Mouse (Mus musculus): ENCODE measurements at regions not wholly inside any gene's neighbourhood (a gene's known extent, or its start where the extent isn't known, plus 50 kb on each side); places are given as distances from the start of the nearest gene placed in this dataset.

GRCm38 (mm10) chr7:117108391-117108790 lies 272.4 kb upstream of the Xylt1 start:
- H3K9me3 ChIP-seq (ENCODE audit: low read length): no peaks in the 10 kb centered on the region
- TF ChIP-seq CTCF (conservative IDR thresholded peaks at IDR 0.05; ENCODE audit: low read length) (no peak), NANOG (IDR thresholded peaks at IDR 0.05; ENCODE audit: borderline replicate concordance, low read length) (no peak), POU5F1 (IDR thresholded peaks at IDR 0.05; ENCODE audit: borderline replicate concordance, low read length) (no peak)
- H3K36me3 ChIP-seq (ENCODE audit: insufficient read depth, low read length): no peaks in the 10 kb centered on the region
- H3K27me3 ChIP-seq (ENCODE audit: insufficient read depth, low read length): no peaks in the 10 kb centered on the region
- H3K4me3 ChIP-seq (replicated peaks; ENCODE audit: low read length): no peak overlapping the region
- no peaks in the 10 kb centered on the region for H3K4me1 ChIP-seq (replicated peaks; ENCODE audit: low read depth, low read length)

GRCm38 (mm10) chr7:117127728-117128127 lies 253.1 kb upstream of the Xylt1 start:
- TF ChIP-seq CTCF (conservative IDR thresholded peaks at IDR 0.05; ENCODE audit: low read length) (no peak), NANOG (IDR thresholded peaks at IDR 0.05; ENCODE audit: borderline replicate concordance, low read length) (no peak)
- H3K9me3 ChIP-seq (ENCODE audit: low read length): no peaks in the 10 kb centered on the region
- H3K4me1 ChIP-seq (replicated peaks; ENCODE audit: low read depth, low read length): no peaks in the 10 kb centered on the region
- no peaks in the 10 kb centered on the region for H3K27me3 ChIP-seq (ENCODE audit: insufficient read depth, low read length)
- no peak overlapping the region for H3K4me3 ChIP-seq (replicated peaks; ENCODE audit: low read length)
- no peaks in the 10 kb centered on the region for H3K36me3 ChIP-seq (ENCODE audit: insufficient read depth, low read length)

DNA sequence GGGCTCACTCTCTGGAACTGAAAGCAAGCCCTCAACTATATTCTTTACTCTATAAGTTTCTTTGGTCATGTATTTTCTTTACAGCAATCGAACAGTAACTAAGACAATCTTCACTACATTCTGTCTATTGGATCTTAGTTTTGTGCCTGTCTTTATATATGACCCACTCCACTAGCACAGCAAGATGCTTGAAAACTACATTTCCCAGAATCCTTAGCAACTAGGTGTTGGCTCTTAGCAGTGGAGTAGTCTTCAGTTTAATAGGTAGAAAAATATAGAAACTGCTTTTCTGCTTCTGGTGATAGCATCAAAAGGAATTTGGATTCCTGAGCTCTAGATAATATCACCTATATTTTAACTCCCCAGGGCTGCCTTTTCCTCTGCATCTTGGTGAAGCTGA lies 245.9 kb upstream of the Xylt1 start:
- Histone ChIP-seq H3K4me3 (replicated peaks; ENCODE audit: low read length) (no peak overlapping the region), H3K36me3 (ENCODE audit: insufficient read depth, low read length) (no peaks in the 10 kb centered on the region), H3K9me3 (ENCODE audit: low read length) (no peaks in the 10 kb centered on the region), H3K27me3 (ENCODE audit: insufficient read depth, low read length) (no peaks in the 10 kb centered on the region), H3K4me1 (replicated peaks; ENCODE audit: low read depth, low read length) (no peaks in the 10 kb centered on the region)
- no peak for TF ChIP-seq CTCF (conservative IDR thresholded peaks at IDR 0.05; ENCODE audit: low read length)
- no peak for TF ChIP-seq POU5F1 (IDR thresholded peaks at IDR 0.05; ENCODE audit: borderline replicate concordance, low read length)

- Histone ChIP-seq H3K4me3 (replicated peaks; ENCODE audit: low read length) (no peak overlapping the region), H3K27me3 (ENCODE audit: insufficient read depth, low read length) (no peaks in the 10 kb centered on the region), H3K9me3 (ENCODE audit: low read length) (no peaks in the 10 kb centered on the region), H3K4me1 (replicated peaks; ENCODE audit: low read depth, low read length) (no peaks in the 10 kb centered on the region), H3K36me3 (ENCODE audit: insufficient read depth, low read length) (no peaks in the 10 kb centered on the region)
- TF ChIP-seq POU5F1 (IDR thresholded peaks at IDR 0.05; ENCODE audit: borderline replicate concordance, low read length) (no peak), NANOG (IDR thresholded peaks at IDR 0.05; ENCODE audit: borderline replicate concordance, low read length) (no peak), CTCF (conservative IDR thresholded peaks at IDR 0.05; ENCODE audit: low read length) (no peak)
These were observed 242.1 kb upstream of the Xylt1 start for GRCm38 (mm10) chr7:117138681-117139080.

GRCm38 (mm10) chr7:117139245-117139970 lies 241.4 kb upstream of the Xylt1 start:
- Histone ChIP-seq H3K4me3 (replicated peaks; ENCODE audit: low read length) (no peak overlapping the region), H3K27me3 (ENCODE audit: insufficient read depth, low read length) (no peaks in the 10 kb centered on the region), H3K4me1 (replicated peaks; ENCODE audit: low read depth, low read length) (no peaks in the 10 kb centered on the region), H3K36me3 (ENCODE audit: insufficient read depth, low read length) (no peaks in the 10 kb centered on the region), H3K9me3 (ENCODE audit: low read length) (no peaks in the 10 kb centered on the region)
- TF ChIP-seq POU5F1 (IDR thresholded peaks at IDR 0.05; ENCODE audit: borderline replicate concordance, low read length) (no peak), CTCF (conservative IDR thresholded peaks at IDR 0.05; ENCODE audit: low read length) (no peak), NANOG (IDR thresholded peaks at IDR 0.05; ENCODE audit: borderline replicate concordance, low read length) (no peak)

DNA sequence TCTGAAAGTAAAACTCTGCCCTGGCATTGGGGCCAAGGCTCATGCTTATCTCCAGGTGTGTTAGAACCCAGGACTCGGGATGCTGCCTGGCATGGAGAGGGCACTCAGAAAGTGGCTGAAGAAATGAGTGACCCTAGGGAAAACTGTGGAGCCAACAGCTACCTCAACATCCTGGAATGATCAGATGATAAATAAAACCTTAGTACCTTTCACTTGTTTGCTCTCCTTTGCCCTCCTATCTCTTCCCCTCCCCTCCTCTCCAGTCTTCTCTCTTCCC lies 240.9 kb upstream of the Xylt1 start:
- Histone ChIP-seq H3K9me3 (ENCODE audit: low read length) (no peaks in the 10 kb centered on the region), H3K4me1 (replicated peaks; ENCODE audit: low read depth, low read length) (no peaks in the 10 kb centered on the region), H3K4me3 (replicated peaks; ENCODE audit: low read length) (no peak overlapping the region), H3K27me3 (ENCODE audit: insufficient read depth, low read length) (no peaks in the 10 kb centered on the region), H3K36me3 (ENCODE audit: insufficient read depth, low read length) (no peaks in the 10 kb centered on the region)
- TF ChIP-seq NANOG (IDR thresholded peaks at IDR 0.05; ENCODE audit: borderline replicate concordance, low read length) (no peak), CTCF (conservative IDR thresholded peaks at IDR 0.05; ENCODE audit: low read length) (no peak), POU5F1 (IDR thresholded peaks at IDR 0.05; ENCODE audit: borderline replicate concordance, low read length) (no peak)

- Histone ChIP-seq H3K4me1 (replicated peaks; ENCODE audit: low read depth, low read length) (no peaks in the 10 kb centered on the region), H3K36me3 (ENCODE audit: insufficient read depth, low read length) (no peaks in the 10 kb centered on the region)
- TF ChIP-seq CTCF (conservative IDR thresholded peaks at IDR 0.05; ENCODE audit: low read length): no peak
- no peak for TF ChIP-seq POU5F1 (IDR thresholded peaks at IDR 0.05; ENCODE audit: borderline replicate concordance, low read length)
- TF ChIP-seq NANOG (IDR thresholded peaks at IDR 0.05; ENCODE audit: borderline replicate concordance, low read length): no peak
These were observed 234.0 kb upstream of the Xylt1 start for GRCm38 (mm10) chr7:117146809-117147208.

DNA sequence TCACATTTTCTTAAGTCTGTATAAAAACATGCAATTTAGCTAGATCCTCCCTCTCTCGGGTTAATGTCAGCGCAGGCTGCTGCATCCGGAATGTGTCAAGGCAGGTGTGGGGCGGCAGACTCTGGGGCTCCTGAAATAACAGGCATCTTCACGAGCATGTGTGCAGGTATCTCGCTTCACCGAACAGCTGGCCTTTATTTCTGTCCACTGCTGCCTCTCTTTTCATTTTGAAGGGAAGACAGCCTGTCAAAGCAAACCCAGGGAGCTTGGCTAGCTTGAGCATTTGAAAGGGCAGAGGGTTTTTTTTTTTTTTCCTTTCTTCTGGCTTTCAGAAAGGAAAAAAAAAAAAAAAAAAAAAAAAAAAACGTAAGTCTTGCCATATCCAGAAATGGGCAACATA lies 230.4 kb upstream of the Xylt1 start:
- Histone ChIP-seq H3K36me3 (ENCODE audit: insufficient read depth, low read length) (no peaks in the 10 kb centered on the region), H3K27me3 (ENCODE audit: insufficient read depth, low read length) (no peaks in the 10 kb centered on the region), H3K9me3 (ENCODE audit: low read length) (no peaks in the 10 kb centered on the region; the same call in 1 of the 2 replicates), H3K4me3 (replicated peaks; ENCODE audit: low read length) (no peak overlapping the region), H3K4me1 (replicated peaks; ENCODE audit: low read depth, low read length) (no peaks in the 10 kb centered on the region)
- TF ChIP-seq CTCF (conservative IDR thresholded peaks at IDR 0.05; ENCODE audit: low read length) (no peak), POU5F1 (IDR thresholded peaks at IDR 0.05; ENCODE audit: borderline replicate concordance, low read length) (no peak), NANOG (IDR thresholded peaks at IDR 0.05; ENCODE audit: borderline replicate concordance, low read length) (no peak)

More at GRCm38 (mm10) chr7:117146809-117147208, 234.0 kb upstream of the Xylt1 start:
- H3K27me3 ChIP-seq (ENCODE audit: insufficient read depth, low read length): no peaks in the 10 kb centered on the region
- H3K4me3 ChIP-seq (replicated peaks; ENCODE audit: low read length): no peak overlapping the region
- H3K9me3 ChIP-seq (ENCODE audit: low read length): no peaks in the 10 kb centered on the region; the same call in 1 of the 2 replicates

All from E14TG2a.4 (cell line).